Mouse (Mus musculus): ENCODE measurements around the gene 4930572O03Rik. TPM values are rescaled to one million over a fixed set of nuclear protein-coding genes. Genes with fewer than 3 reads are reported as not detected.
A peak's percentile ranks its signal among the peaks of the same experiment; 100 is the strongest.
"Not testable (repeated sequence)": the region's sequence is repeated elsewhere in the genome, so short reads cannot be mapped to it uniquely, and the experiment has no call there.

Gene 4930572O03Rik
- polyA plus RNA-seq (2015; fragmentation: Nextera tagmentation; extraction: Ambion mirVana), result not detected in 2 replicates

- ATAC-seq; H3K27me3 ChIP-seq (ENCODE audit: control insufficient read depth, insufficient read depth, low read depth, low read length); H3K9me3 ChIP-seq (replicated peaks; ENCODE audit: control insufficient read depth, low read length, poor library complexity, severe bottlenecking); H3K9ac ChIP-seq (ENCODE audit: low read depth, low read length); H3K4me2 ChIP-seq (ENCODE audit: low read length); H3K27ac ChIP-seq (ENCODE audit: low read length); H3K4me3 ChIP-seq (ENCODE audit: low read depth, low read length); H3K4me1 ChIP-seq (ENCODE audit: control insufficient read depth, insufficient read depth, low read length); H3K36me3 ChIP-seq (ENCODE audit: control insufficient read depth, insufficient read depth, low read length): not testable (repeated sequence)
- WGBS, result 69% methylated on average over 1 of the region's 1 CpGs
Measured at GRCm38 (mm10) chr5:15656959-15657358, at the start of gene 4930572O03Rik. 4930572O03Rik (minus strand) TSS chr5:15657059.

- not testable (repeated sequence) for H3K9ac ChIP-seq (ENCODE audit: low read depth, low read length); H3K4me1 ChIP-seq (ENCODE audit: control insufficient read depth, insufficient read depth, low read length); H3K4me3 ChIP-seq (ENCODE audit: low read depth, low read length); H3K36me3 ChIP-seq (ENCODE audit: control insufficient read depth, insufficient read depth, low read length); ATAC-seq; H3K9me3 ChIP-seq (replicated peaks; ENCODE audit: control insufficient read depth, low read length, poor library complexity, severe bottlenecking); H3K27me3 ChIP-seq (ENCODE audit: control insufficient read depth, insufficient read depth, low read depth, low read length); H3K27ac ChIP-seq (ENCODE audit: low read length); H3K4me2 ChIP-seq (ENCODE audit: low read length)
- WGBS, result 27% methylated on average over 5 of the region's 5 CpGs
Measured at GRCm38 (mm10) chr5:15702891-15703290, 46.0 kb upstream of the 4930572O03Rik start.

- ATAC-seq; H3K9ac ChIP-seq (ENCODE audit: low read depth, low read length); H3K27ac ChIP-seq (ENCODE audit: low read length); H3K4me1 ChIP-seq (ENCODE audit: control insufficient read depth, insufficient read depth, low read length); H3K27me3 ChIP-seq (ENCODE audit: control insufficient read depth, insufficient read depth, low read depth, low read length); H3K36me3 ChIP-seq (ENCODE audit: control insufficient read depth, insufficient read depth, low read length); H3K9me3 ChIP-seq (replicated peaks; ENCODE audit: control insufficient read depth, low read length, poor library complexity, severe bottlenecking); H3K4me3 ChIP-seq (ENCODE audit: low read depth, low read length); H3K4me2 ChIP-seq (ENCODE audit: low read length): not testable (repeated sequence)
- WGBS, result 50% methylated on average over 2 of the region's 2 CpGs
Measured at GRCm38 (mm10) chr5:15697719-15698118, 40.9 kb upstream of the 4930572O03Rik start.

GRCm38 (mm10) chr5:15691849-15692248 is 35.0 kb upstream of the 4930572O03Rik start:
- not testable (repeated sequence) for H3K9me3 ChIP-seq (replicated peaks; ENCODE audit: control insufficient read depth, low read length, poor library complexity, severe bottlenecking); H3K36me3 ChIP-seq (ENCODE audit: control insufficient read depth, insufficient read depth, low read length); ATAC-seq; H3K4me1 ChIP-seq (ENCODE audit: control insufficient read depth, insufficient read depth, low read length); H3K4me3 ChIP-seq (ENCODE audit: low read depth, low read length); H3K4me2 ChIP-seq (ENCODE audit: low read length); H3K9ac ChIP-seq (ENCODE audit: low read depth, low read length); H3K27me3 ChIP-seq (ENCODE audit: control insufficient read depth, insufficient read depth, low read depth, low read length); H3K27ac ChIP-seq (ENCODE audit: low read length)
- WGBS, result 82% methylated on average over 4 of the region's 4 CpGs

GRCm38 (mm10) chr5:15690822-15691221 is 34.0 kb upstream of the 4930572O03Rik start:
- not testable (repeated sequence) for H3K4me3 ChIP-seq (ENCODE audit: low read depth, low read length); ATAC-seq

GRCm38 (mm10) chr5:15689659-15690213 is 32.9 kb upstream of the 4930572O03Rik start:
- not testable (repeated sequence) for H3K4me3 ChIP-seq (ENCODE audit: low read depth, low read length); H3K36me3 ChIP-seq (ENCODE audit: control insufficient read depth, insufficient read depth, low read length); H3K4me2 ChIP-seq (ENCODE audit: low read length); H3K9ac ChIP-seq (ENCODE audit: low read depth, low read length); H3K27ac ChIP-seq (ENCODE audit: low read length); H3K4me1 ChIP-seq (ENCODE audit: control insufficient read depth, insufficient read depth, low read length); H3K27me3 ChIP-seq (ENCODE audit: control insufficient read depth, insufficient read depth, low read depth, low read length)
- H3K9me3 ChIP-seq (replicated peaks; ENCODE audit: control insufficient read depth, low read length, poor library complexity, severe bottlenecking), result peaks cover 14% of the 10 kb centered on the region
- ATAC-seq, result peak; percentile 78
- 69% methylated on average over 5 of the region's 6 CpGs for WGBS

More at GRCm38 (mm10) chr5:15690822-15691221, 34.0 kb upstream of the 4930572O03Rik start:
- not testable (repeated sequence) for H3K9ac ChIP-seq (ENCODE audit: low read depth, low read length); H3K4me2 ChIP-seq (ENCODE audit: low read length); H3K36me3 ChIP-seq (ENCODE audit: control insufficient read depth, insufficient read depth, low read length); H3K27ac ChIP-seq (ENCODE audit: low read length); H3K27me3 ChIP-seq (ENCODE audit: control insufficient read depth, insufficient read depth, low read depth, low read length); H3K4me1 ChIP-seq (ENCODE audit: control insufficient read depth, insufficient read depth, low read length)
- 81% methylated on average over 4 of the region's 4 CpGs for WGBS
- H3K9me3 ChIP-seq (replicated peaks; ENCODE audit: control insufficient read depth, low read length, poor library complexity, severe bottlenecking), result peaks cover 12% of the 10 kb centered on the region

GRCm38 (mm10) chr5:15688874-15689658 is 32.2 kb upstream of the 4930572O03Rik start:
- WGBS, result 58% methylated on average over 4 of the region's 4 CpGs
- not testable (repeated sequence) for H3K4me2 ChIP-seq (ENCODE audit: low read length); H3K36me3 ChIP-seq (ENCODE audit: control insufficient read depth, insufficient read depth, low read length); H3K27ac ChIP-seq (ENCODE audit: low read length); H3K9ac ChIP-seq (ENCODE audit: low read depth, low read length); H3K4me3 ChIP-seq (ENCODE audit: low read depth, low read length); H3K4me1 ChIP-seq (ENCODE audit: control insufficient read depth, insufficient read depth, low read length); H3K27me3 ChIP-seq (ENCODE audit: control insufficient read depth, insufficient read depth, low read depth, low read length)
- peak; percentile 83 for ATAC-seq
- H3K9me3 ChIP-seq (replicated peaks; ENCODE audit: control insufficient read depth, low read length, poor library complexity, severe bottlenecking), result peaks cover 14% of the 10 kb centered on the region

- ATAC-seq, result peak; percentile 71
- not testable (repeated sequence) for H3K9me3 ChIP-seq (replicated peaks; ENCODE audit: control insufficient read depth, low read length, poor library complexity, severe bottlenecking); H3K27me3 ChIP-seq (ENCODE audit: control insufficient read depth, insufficient read depth, low read depth, low read length)
Measured at GRCm38 (mm10) chr5:15681301-15682035, 24.6 kb upstream of the 4930572O03Rik start.

More at GRCm38 (mm10) chr5:15681301-15682035, 24.6 kb upstream of the 4930572O03Rik start:
- H3K4me2 ChIP-seq (ENCODE audit: low read length); H3K9ac ChIP-seq (ENCODE audit: low read depth, low read length); H3K4me3 ChIP-seq (ENCODE audit: low read depth, low read length); H3K27ac ChIP-seq (ENCODE audit: low read length); H3K36me3 ChIP-seq (ENCODE audit: control insufficient read depth, insufficient read depth, low read length); H3K4me1 ChIP-seq (ENCODE audit: control insufficient read depth, insufficient read depth, low read length): not testable (repeated sequence)
- WGBS, result 83% methylated on average over 7 of the region's 10 CpGs
